Mouse (Mus musculus) ES-Bruce4 (cell line): ENCODE results near the gene Ldb1. TPM values are rescaled to one million over a fixed set of nuclear protein-coding genes. Genes with fewer than 3 reads are reported as not detected.

Experiments
- H3K27ac ChIP-seq: 2 replicates; pipeline ENCODE4 v1.5.1; 2012; ENCODE audit warnings: low read length, inconsistent platforms; ENCODE audit not compliant: insufficient read depth
- H3K27me3 ChIP-seq: 2 replicates; pipeline ENCODE4 v1.6.1; 2012; ENCODE audit warnings: mild to moderate bottlenecking, low read length, inconsistent platforms; ENCODE audit not compliant: control insufficient read depth, poor library complexity, insufficient read depth, severe bottlenecking
- H3K36me3 ChIP-seq: 2 replicates; pipeline ENCODE4 v1.6.1; 2012; ENCODE audit warnings: inconsistent platforms, mild to moderate bottlenecking, low read length, moderate library complexity; ENCODE audit not compliant: control insufficient read depth, poor library complexity, insufficient read depth, severe bottlenecking
- H3K4me1 ChIP-seq: one replicate; pipeline ENCODE4 v1.8.1; 2011; ENCODE audit warnings: low read length; ENCODE audit not compliant: control insufficient read depth, insufficient read depth
- H3K4me3 ChIP-seq: 2 replicates; pipeline ENCODE4 v1.5.1; 2011; ENCODE audit warnings: low read depth, mild to moderate bottlenecking, low read length
- H3K9ac ChIP-seq: 2 replicates; pipeline ENCODE4 v1.6.1; 2012; ENCODE audit warnings: low read depth, mild to moderate bottlenecking, inconsistent platforms; ENCODE audit not compliant: poor library complexity, severe bottlenecking
- H3K9me3 ChIP-seq: replicated peaks from 2 replicates; pipeline ENCODE4 v1.6.1; 2012; ENCODE audit warnings: mild to moderate bottlenecking, low read length, inconsistent platforms; ENCODE audit not compliant: control insufficient read depth, poor library complexity, insufficient read depth, severe bottlenecking
- CTCF ChIP-seq: IDR thresholded peaks from one replicate; pipeline ENCODE4 v1.8.1; 2011; ENCODE audit warnings: low read depth, low read length
- EP300 ChIP-seq: IDR thresholded peaks from 2 replicates; pipeline ENCODE4 v1.6.1; 2011; ENCODE audit warnings: low read depth, low read length; ENCODE audit not compliant: insufficient read depth
- POLR2A ChIP-seq: IDR thresholded peaks from one replicate; pipeline ENCODE4 v1.8.1; 2011; ENCODE audit warnings: low read length; ENCODE audit not compliant: insufficient read depth
- polyA plus RNA-seq: library from polyadenylated mRNA; stranded (reverse); fragments of >200 nt; gene quantifications from 2 replicates; pipeline ENCODE4 v1.2.4, GENCODE M21; 2011; ENCODE audit warnings: low read depth; ENCODE audit not compliant: missing spikeins, insufficient read depth, insufficient read length

The Ldb1 gene
- 146 and 155 TPM in 2 replicates for polyA plus RNA-seq

DNA sequence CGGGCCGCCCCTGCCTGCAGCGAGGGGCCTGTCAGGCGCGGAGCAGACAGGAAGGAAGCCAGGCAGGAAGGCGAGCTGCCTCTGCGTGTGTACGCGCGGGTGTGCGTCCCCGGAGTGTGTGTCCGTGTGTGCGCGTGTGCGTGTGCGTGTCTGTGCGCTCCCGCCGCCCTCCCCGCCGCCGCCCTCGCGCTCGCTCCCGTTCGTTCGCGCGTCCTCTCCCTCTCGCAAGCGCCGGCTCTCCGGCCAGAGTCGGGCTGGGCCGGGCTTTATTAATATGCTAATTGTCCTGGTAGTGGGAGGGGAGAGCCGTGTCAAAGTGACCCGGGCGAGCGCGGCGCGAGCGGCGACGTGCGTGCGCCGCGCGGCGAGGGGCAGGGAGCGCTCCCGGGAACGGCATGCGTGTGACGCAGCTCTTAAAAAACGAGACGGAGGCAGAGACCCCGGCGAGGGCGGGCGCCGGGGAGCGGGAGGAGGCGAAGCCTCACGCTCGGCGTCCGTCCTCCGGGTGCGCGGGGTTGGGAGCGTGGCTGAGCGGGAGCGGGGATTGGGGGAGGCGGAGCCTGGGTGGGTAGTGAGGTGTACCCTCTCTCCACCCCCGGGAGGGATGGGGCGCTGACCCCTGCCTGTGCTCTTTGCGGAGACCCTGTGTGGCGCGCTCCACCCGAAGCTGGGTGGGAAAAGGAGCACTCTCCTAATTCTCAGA lies at the start of gene Ldb1:
Gene Ldb1, minus strand, starts transcription at position 222 of the 703 bp plus-strand sequence.
- Histone ChIP-seq H3K4me1 (peaks cover 9% of the 10 kb centered on the region), H3K27ac (peak within 1 kb of the TSS; percentile 99), H3K36me3 (no peaks in the 10 kb centered on the region), H3K9me3 (no peaks in the 10 kb centered on the region), H3K4me3 (peak within 1 kb of the TSS; percentile 95), H3K27me3 (no peaks in the 10 kb centered on the region), H3K9ac (peak within 1 kb of the TSS; percentile 99)
- no peak for TF ChIP-seq CTCF
- no peak for TF ChIP-seq POLR2A
- no peak for TF ChIP-seq EP300

GRCm38 (mm10) chr19:46094144-46094543 lies 49.1 kb upstream of the Ldb1 start:
- peaks cover under 1% of the 10 kb centered on the region; the same call in 1 of the 2 replicates for H3K9me3 ChIP-seq
- TF ChIP-seq CTCF (no peak), POLR2A (no peak), EP300 (no peak)
- H3K36me3 ChIP-seq, result no peaks in the 10 kb centered on the region

GRCm38 (mm10) chr19:46091641-46092040 lies 46.6 kb upstream of the Ldb1 start:
- Histone ChIP-seq H3K9me3 (no peaks in the 10 kb centered on the region; the same call in 1 of the 2 replicates), H3K9ac (no peak overlapping the region), H3K36me3 (no peaks in the 10 kb centered on the region), H3K4me1 (no peaks in the 10 kb centered on the region), H3K27me3 (no peaks in the 10 kb centered on the region), H3K27ac (no peak overlapping the region), H3K4me3 (no peak overlapping the region)
- no peak for TF ChIP-seq POLR2A

More at GRCm38 (mm10) chr19:46094144-46094543, 49.1 kb upstream of the Ldb1 start:
- no peak overlapping the region for H3K4me3 ChIP-seq
- no peaks in the 10 kb centered on the region for H3K27me3 ChIP-seq
- no peaks in the 10 kb centered on the region for H3K4me1 ChIP-seq
- H3K9ac ChIP-seq, result no peak overlapping the region
- no peak overlapping the region for H3K27ac ChIP-seq

- no peaks in the 10 kb centered on the region for H3K27me3 ChIP-seq
- H3K9ac ChIP-seq, result no peak overlapping the region
- H3K36me3 ChIP-seq, result peaks cover 21% of the 10 kb centered on the region
- TF ChIP-seq EP300 (no peak), POLR2A (no peak), CTCF (no peak)
- H3K4me1 ChIP-seq, result no peaks in the 10 kb centered on the region
- H3K27ac ChIP-seq, result no peak overlapping the region
- no peak overlapping the region for H3K4me3 ChIP-seq
- H3K9me3 ChIP-seq, result no peaks in the 10 kb centered on the region
Observed at GRCm38 (mm10) chr19:46087871-46088270, 42.9 kb upstream of the Ldb1 start.

GRCm38 (mm10) chr19:46086337-46086736 lies 41.3 kb upstream of the Ldb1 start:
- TF ChIP-seq CTCF (no peak), EP300 (no peak)
- H3K36me3 ChIP-seq, result peaks cover 37% of the 10 kb centered on the region
- H3K9ac ChIP-seq, result no peak overlapping the region
- H3K27ac ChIP-seq, result no peak overlapping the region
- H3K4me3 ChIP-seq, result no peak overlapping the region
- H3K4me1 ChIP-seq, result no peaks in the 10 kb centered on the region
- no peaks in the 10 kb centered on the region for H3K27me3 ChIP-seq
- no peaks in the 10 kb centered on the region for H3K9me3 ChIP-seq

- Histone ChIP-seq H3K4me1 (no peaks in the 10 kb centered on the region), H3K9me3 (no peaks in the 10 kb centered on the region), H3K27me3 (no peaks in the 10 kb centered on the region), H3K36me3 (peaks cover 47% of the 10 kb centered on the region), H3K4me3 (no peak overlapping the region), H3K27ac (no peak overlapping the region), H3K9ac (no peak overlapping the region)
- TF ChIP-seq CTCF (no peak), POLR2A (no peak), EP300 (no peak)
Observed at GRCm38 (mm10) chr19:46085185-46085584, 40.2 kb upstream of the Ldb1 start.
